In the genomic region with DNA sequence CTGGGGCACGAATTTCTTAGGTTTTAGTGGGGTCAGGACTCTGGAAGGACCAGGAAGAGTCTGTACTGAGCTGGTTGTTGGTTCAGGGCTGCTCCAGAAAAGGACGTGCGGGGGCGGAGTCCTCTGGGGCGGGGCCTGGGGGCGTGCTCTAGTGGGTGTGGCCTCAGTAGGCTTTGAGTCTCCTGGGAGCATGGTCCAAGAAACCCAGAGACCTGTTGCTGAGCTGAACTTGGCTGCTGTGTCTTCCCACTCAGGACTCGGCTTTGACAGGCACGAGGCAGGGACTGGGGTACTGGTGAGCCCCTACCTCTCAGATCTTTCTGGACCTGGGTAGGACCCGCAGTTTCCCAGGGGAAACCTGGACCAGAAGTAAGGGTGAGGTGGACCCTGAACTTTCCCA, we compare ENCODE assay signal across 7 mouse cellular contexts. TPM values are rescaled to one million over a fixed set of nuclear protein-coding genes. Genes with fewer than 3 reads are reported as not detected.
A peak's percentile ranks its signal among the peaks of the same experiment; 100 is the strongest.
DNase-seq lines count a peak whose midpoint lies in the region; ATAC-seq and TF ChIP-seq lines count a peak whose summit lies in the region.

A gene (plus strand): TSS at position 176 of the 400 bp plus-strand sequence.

- H3K9ac ChIP-seq in liver, embryonic 11.5 days (ENCODE audit: low read depth, low read length), result peak within 1 kb of the TSS; percentile 67

- H3K27me3 ChIP-seq in liver, embryonic 11.5 days (replicated peaks; ENCODE audit: control insufficient read depth, insufficient read depth, low read length), result no peaks in the 10 kb centered on the region

- H3K4me3 ChIP-seq in cortical plate, adult 2 months (ENCODE audit: insufficient read depth, low read length), result no peak within 1 kb of the TSS
- H3K4me3 ChIP-seq in liver, embryonic 11.5 days (ENCODE audit: low read depth, low read length), result peak within 1 kb of the TSS; percentile 58

- no peak within 1 kb of the TSS for H3K27ac ChIP-seq in cortical plate, adult 2 months (ENCODE audit: insufficient read depth, low read length)
- H3K27ac ChIP-seq in liver, embryonic 11.5 days (ENCODE audit: low read depth, low read length), result peak within 1 kb of the TSS; percentile 91

- H3K4me1 ChIP-seq in cortical plate, adult 2 months (ENCODE audit: control insufficient read depth, insufficient read depth, low read length), result no peaks in the 10 kb centered on the region; the same call in 1 of the 2 replicates
- peaks cover 32% of the 10 kb centered on the region for H3K4me1 ChIP-seq in liver, embryonic 11.5 days (replicated peaks; ENCODE audit: control insufficient read depth, insufficient read depth, low read length)

- H3K4me2 ChIP-seq in liver, embryonic 11.5 days, result peak within 1 kb of the TSS; percentile 95

- peak; percentile 82 for ATAC-seq in liver, embryonic 11.5 days (replicated peaks; ENCODE audit: low FRiP score)

- no peak for TF ChIP-seq CTCF in cortical plate, adult 2 months (IDR thresholded peaks at IDR 0.05; ENCODE audit: extremely low read depth, insufficient read depth, low read length)

- H3K9me3 ChIP-seq in liver, embryonic 11.5 days (ENCODE audit: control insufficient read depth, low read length), result no peaks in the 10 kb centered on the region

- DNase-seq in 3T3-L1 (ENCODE audit: low read depth, low spot score), result peak; percentile 48
- peak; percentile 79 to 81 for DNase-seq in B cell, adult 2 months
- peak; percentile 76 for DNase-seq in induced T-regulatory cell, adult 2 months (ENCODE audit: low read depth)
- DNase-seq in liver, embryonic 11.5 days (ENCODE audit: low spot score), result peak; percentile 84
- DNase-seq in retina, postnatal 1 day, result peak; percentile 23
- no peak for DNase-seq in frontal cortex, postnatal 10 days (ENCODE audit: low spot score in 2 of 2)

- H3K36me3 ChIP-seq in liver, embryonic 11.5 days (ENCODE audit: control insufficient read depth, insufficient read depth, low read length), result no peaks in the 10 kb centered on the region; the same call in 1 of the 2 replicates

- no peak for TF ChIP-seq POLR2A in cortical plate, adult 2 months (IDR thresholded peaks at IDR 0.05; ENCODE audit: extremely low read depth, insufficient read depth, low read length)

- WGBS in liver, embryonic 11.5 days, result 13% methylated on average over 9 of the region's 9 CpGs

RNA-seq across cellular contexts. Expression of the gene that starts here (rescaled TPM):
- polyA plus RNA-seq in cortical plate, adult 2 months (2012; rRNA removed), result 22.3 and 25.5 TPM in 2 replicates
- polyA plus RNA-seq in liver, embryonic 11.5 days (2014; fragmentation: Nextera tagmentation; extraction: Ambion mirVana), result 60.5 and 65.4 TPM in 2 replicates

Comparison
In these comparisons a context has a peak if more than half of its experiments do, and no peak if none do; other contexts are left out.
1. DNase-seq: peak in 3T3-L1 (single experiment), B cell, adult 2 months (2 of 2), induced T-regulatory cell, adult 2 months (single experiment), liver, embryonic 11.5 days (single experiment) and retina, postnatal 1 day (single experiment); none in frontal cortex, postnatal 10 days (0 of 2).